Mouse (Mus musculus) G1E (cell line): Measurements from ENCODE around the gene Insl3.

ENCODE experiments used
- CTCF ChIP-seq: IDR thresholded peaks from 2 replicates; pipeline ENCODE4 v1.5.1; 2012; ENCODE audit warnings: low read depth, low read length, inconsistent platforms, mixed read lengths
- GATA1 ChIP-seq: IDR thresholded peaks from 2 replicates; pipeline ENCODE4 v1.6.1; 2012; ENCODE audit warnings: borderline replicate concordance, low read length, inconsistent platforms, mixed read lengths
- GATA2 ChIP-seq: IDR thresholded peaks from 2 replicates; pipeline ENCODE4 v1.6.1; 2012; ENCODE audit warnings: low read depth, low read length, inconsistent platforms, borderline replicate concordance
- POLR2AphosphoS5 ChIP-seq: IDR thresholded peaks from 2 replicates; pipeline ENCODE4 v1.6.1; 2012; ENCODE audit warnings: low read depth, low read length, inconsistent platforms; ENCODE audit not compliant: insufficient replicate concordance
- TAL1 ChIP-seq: conservative IDR thresholded peaks from 2 replicates; pipeline ENCODE4 v1.6.1; 2012; ENCODE audit warnings: low read depth, low read length, inconsistent platforms, mixed read lengths

DNA sequence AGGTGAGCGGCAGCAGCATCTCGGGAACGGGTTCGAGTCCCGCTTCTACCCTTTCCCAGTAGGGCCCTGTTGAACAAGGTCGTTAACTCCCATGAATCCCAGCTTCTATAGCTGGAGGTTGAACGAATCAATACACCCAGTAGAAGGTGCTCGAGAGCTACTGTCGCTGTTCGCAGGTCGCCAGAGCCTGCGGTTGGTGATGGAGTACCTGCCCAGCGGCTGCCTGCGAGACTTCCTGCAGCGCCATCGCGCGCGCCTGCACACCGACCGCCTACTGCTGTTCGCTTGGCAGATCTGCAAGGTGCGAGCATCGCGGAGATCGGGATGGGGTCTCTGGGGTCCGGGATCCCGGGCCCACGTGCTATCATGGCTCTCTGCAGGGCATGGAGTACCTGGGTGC is 3.4 kb upstream of the Insl3 start:
- TF ChIP-seq TAL1, result no peak
- TF ChIP-seq CTCF, result no peak
- TF ChIP-seq POLR2AphosphoS5, result no peak
- no peak for TF ChIP-seq GATA1
- no peak for TF ChIP-seq GATA2
